In the genomic region with DNA sequence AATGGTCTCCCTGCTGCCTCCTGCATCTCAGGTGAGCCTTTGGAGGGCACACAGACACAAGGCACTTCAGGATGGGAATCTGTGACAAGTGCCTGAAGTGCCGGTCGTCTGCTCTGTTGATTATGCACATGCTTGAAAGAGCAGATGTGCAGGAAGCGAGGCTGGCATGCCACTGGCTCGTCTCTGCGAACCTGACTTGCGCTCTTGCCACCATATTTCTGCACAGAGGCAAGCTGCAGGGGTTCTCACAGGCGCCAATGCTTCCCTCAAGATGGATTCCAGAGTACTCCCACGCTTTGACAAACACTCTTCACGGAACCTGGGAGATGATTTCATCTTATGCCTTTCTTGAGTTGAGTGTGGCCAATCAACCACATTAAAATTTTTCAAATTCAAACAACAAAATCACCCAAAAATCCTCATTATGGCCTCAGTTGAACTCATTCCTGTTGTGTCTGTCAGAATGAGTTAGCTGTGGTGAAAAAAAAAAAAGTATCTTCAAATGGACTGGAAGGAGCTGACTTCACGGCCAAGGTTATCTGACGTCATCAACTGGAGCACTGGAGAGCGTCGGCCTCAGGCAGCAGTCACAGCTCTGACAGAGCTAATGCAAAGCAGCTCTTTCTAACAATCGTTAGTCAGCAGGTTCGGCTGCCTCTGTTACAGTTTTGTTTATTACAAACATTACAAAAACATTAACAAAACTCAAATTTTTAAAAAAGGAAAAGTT, we compare ENCODE assay signal across 22 mouse cellular contexts.
DNase-seq lines count a peak whose midpoint lies in the region; ATAC-seq lines count a peak whose summit lies in the region.
"Had no signal": no experiment of that assay in that cellular context is flagged by ENCODE, and none has a peak within 500 bp of the region (broad histone marks: within the 10 kb centered on the region; RNA-seq: fewer than 3 reads in every experiment).

No protein-coding gene starts in this region.

- intact Hi-C loops in left cerebral cortex, postnatal 10 days (cut with DNase I): no loop called here

- ATAC-seq in frontal cortex, adult (ENCODE audit: low TSS enrichment): 0 out of 2 replicates have a peak, but pooled peaks have one; percentile 16
- ATAC-seq: forebrain, embryonic 15.5 days; intestine, embryonic 16.5 days had no signal

- WGBS in embryonic facial prominence, embryonic 10.5 days: 78% methylated on average over 15 of the region's 15 CpGs

- H3K36me3 ChIP-seq in embryonic facial prominence, embryonic 10.5 days (replicated peaks): no peaks in the 10 kb centered on the region
- H3K36me3 ChIP-seq: embryonic facial prominence, embryonic 13.5 days; forebrain, embryonic 15.5 days; heart, embryonic 12.5 days; kidney, embryonic 15.5 days; limb, embryonic 10.5 days; neural tube, embryonic 13.5 days had no signal

- no peak overlapping the region for H3K4me3 ChIP-seq in embryonic facial prominence, embryonic 10.5 days
- H3K4me3 ChIP-seq: embryonic facial prominence, embryonic 13.5 days; forebrain, embryonic 15.5 days; gastrocnemius, adult 2 months; heart, embryonic 12.5 days; kidney, embryonic 15.5 days; limb, embryonic 10.5 days; megakaryocyte, embryonic 14.5 days; neural tube, embryonic 13.5 days had no signal

- H3K4me1 ChIP-seq in embryonic facial prominence, embryonic 10.5 days: no peaks in the 10 kb centered on the region
- H3K4me1 ChIP-seq: forebrain, embryonic 15.5 days; heart, embryonic 12.5 days; kidney, embryonic 15.5 days; limb, embryonic 10.5 days; megakaryocyte, embryonic 14.5 days; neural tube, embryonic 13.5 days had no signal

- DNase-seq in frontal cortex, postnatal 14 days (ENCODE audit: low spot score in 2 of 2): no peak
- peak; percentile 54 for DNase-seq in MN1 (ENCODE audit: low spot score)
- peak; percentile 77 for DNase-seq in adrenal gland, adult 2 months
- peak; percentile 30 for DNase-seq in embryonic facial prominence, embryonic 10.5 days (ENCODE audit: low spot score)
- no peak for DNase-seq in layer of hippocampus, adult 9-10 months (ENCODE audit: low spot score)
- no peak for DNase-seq in left cerebral cortex, postnatal 10 days (ENCODE audit: extremely low spot score in 1 of 2, low spot score in 2 of 2)
- DNase-seq: gastrocnemius, adult 2 months; layer of hippocampus, postnatal 36 days; lung, adult 18-20 months; midbrain, embryonic 14.5 days; right cerebral cortex, postnatal 4 days had no signal

- no peak overlapping the region for H3K27ac ChIP-seq in embryonic facial prominence, embryonic 10.5 days (replicated peaks)
- H3K27ac ChIP-seq: embryonic facial prominence, embryonic 13.5 days; forebrain, embryonic 15.5 days; gastrocnemius, adult 2 months; hindbrain, embryonic 14.5 days; kidney, embryonic 15.5 days; limb, embryonic 10.5 days; neural tube, embryonic 13.5 days; stomach, postnatal 0 days had no signal

- no peaks in the 10 kb centered on the region for H3K27me3 ChIP-seq in embryonic facial prominence, embryonic 10.5 days (replicated peaks; ENCODE audit: low read depth, poor library complexity, severe bottlenecking)
- H3K27me3 ChIP-seq: embryonic facial prominence, embryonic 13.5 days; forebrain, embryonic 15.5 days; heart, embryonic 12.5 days; kidney, embryonic 15.5 days; megakaryocyte, embryonic 14.5 days; neural tube, embryonic 13.5 days had no signal

- H3K9me3 ChIP-seq in embryonic facial prominence, embryonic 10.5 days: no peaks in the 10 kb centered on the region
- H3K9me3 ChIP-seq: embryonic facial prominence, embryonic 13.5 days; forebrain, embryonic 15.5 days; heart, embryonic 12.5 days; kidney, embryonic 15.5 days; limb, embryonic 10.5 days; megakaryocyte, embryonic 14.5 days; neural tube, embryonic 13.5 days had no signal

Comparison
In these comparisons a context has a peak if more than half of its experiments do, and no peak if none do; other contexts are left out.
1. DNase-seq: peak in MN1 (single experiment), adrenal gland, adult 2 months (single experiment) and embryonic facial prominence, embryonic 10.5 days (single experiment); none in frontal cortex, postnatal 14 days (0 of 2), layer of hippocampus, adult 9-10 months (single experiment) and left cerebral cortex, postnatal 10 days (0 of 2).